Mouse (Mus musculus) fibroblast of lung, adult 2 months (primary cell): ENCODE data around the gene Xrcc1.
"Not testable (repeated sequence)": the region's sequence is repeated elsewhere in the genome, so short reads cannot be mapped to it uniquely, and the experiment has no call there.

ENCODE experiments used
- DNase-seq: peaks from one replicate; pipeline ENCODE4 v3.0.0-alpha.2; 2011; ENCODE audit warnings: low read depth

Gene Xrcc1

DNA sequence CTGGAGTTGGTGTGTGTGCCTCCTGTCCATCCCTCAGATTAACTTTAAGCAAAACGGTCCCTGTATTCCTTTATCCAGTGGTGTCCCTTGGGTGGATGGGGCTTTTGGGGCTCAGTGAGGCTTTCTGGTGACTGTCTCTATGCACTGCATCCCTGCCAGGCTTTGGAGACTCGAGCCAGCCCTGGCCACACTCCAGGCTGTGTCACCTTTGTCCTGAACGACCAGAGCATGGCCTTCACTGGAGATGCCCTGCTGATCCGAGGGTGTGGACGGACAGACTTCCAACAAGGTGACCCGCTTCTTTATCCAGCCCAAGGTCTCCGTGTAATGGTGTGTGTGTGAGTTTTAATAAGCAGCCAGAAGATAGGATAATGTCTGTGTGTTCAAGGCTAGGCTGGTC lies 60.0 kb downstream of the Xrcc1 start:
- no peak for DNase-seq

DNA sequence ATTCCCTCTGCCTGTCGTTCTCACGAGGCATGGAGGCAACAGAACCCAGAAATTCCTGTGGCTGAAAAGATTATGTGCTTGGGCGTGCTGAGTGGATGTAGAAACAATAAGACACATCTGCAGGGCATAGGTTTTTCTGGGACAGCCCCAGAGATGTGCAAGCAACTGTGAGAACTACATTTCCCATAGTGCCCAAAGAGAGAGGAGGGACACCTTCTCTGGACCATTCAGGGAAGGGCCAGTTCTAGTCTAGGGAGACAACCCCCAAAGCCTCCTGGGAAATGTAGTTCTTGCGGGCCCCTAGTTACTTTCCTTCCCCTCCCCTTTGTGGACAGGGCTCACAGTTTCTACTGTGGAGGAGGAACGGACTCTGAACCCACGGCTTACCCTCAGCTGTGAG lies 61.9 kb downstream of the Xrcc1 start:
- DNase-seq, result peak; percentile 17

DNA sequence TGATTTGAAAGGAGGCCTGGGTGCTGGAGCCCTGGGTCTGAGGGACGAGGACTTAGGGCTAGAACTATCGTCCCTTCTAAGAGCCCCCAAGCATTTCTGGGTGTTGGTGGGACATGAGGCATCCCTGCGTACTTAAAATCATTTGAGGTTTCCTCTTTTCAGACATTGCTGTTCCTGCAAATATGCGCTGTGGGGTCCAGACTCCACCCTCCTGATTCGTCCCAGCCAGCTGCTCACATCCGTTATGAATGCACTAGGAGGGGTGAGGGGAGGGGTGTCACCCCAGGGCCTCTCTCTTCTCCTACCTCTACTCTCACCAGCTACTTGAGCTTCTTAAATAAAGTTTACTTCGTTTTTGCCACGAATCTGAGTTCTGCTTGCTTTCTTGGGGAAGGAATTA lies 62.5 kb downstream of the Xrcc1 start:
- no peak for DNase-seq

DNA sequence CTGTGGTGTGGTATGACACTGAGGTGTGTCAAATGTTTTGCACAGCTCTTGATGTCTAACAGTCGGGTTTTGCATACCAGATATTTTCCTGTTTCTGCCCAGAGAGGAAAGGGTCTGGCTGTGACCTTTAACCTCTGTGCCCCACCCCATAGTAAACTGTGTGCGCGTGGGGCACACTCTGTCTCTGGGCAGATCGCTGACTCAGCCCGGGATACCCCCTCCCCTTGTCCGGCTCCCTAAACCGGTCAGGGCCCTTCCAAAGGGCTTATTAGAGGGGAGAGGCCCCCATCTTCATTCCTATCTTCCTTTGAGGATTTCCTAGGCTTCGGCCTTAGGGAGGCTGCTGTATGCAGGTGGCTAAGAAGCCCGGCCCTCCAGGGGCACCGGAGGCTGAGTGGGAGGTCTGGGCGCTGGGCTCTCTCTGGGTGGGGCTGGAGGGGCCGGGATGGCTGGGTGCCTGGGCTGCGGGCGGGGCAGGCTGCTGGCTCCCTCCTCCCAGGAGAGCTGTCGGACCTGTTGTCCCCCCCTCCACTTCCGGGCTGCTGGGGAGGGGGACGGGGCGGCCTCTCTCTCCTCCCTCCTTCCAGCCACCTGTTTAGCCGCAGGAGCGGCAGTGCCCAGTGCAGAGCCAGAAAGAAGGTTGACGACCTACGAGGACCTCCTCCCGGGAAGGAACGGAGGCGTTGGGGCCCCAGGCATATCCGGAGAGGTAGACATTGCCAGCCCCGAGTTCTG lies 64.2 kb downstream of the Xrcc1 start, which contains the start of gene Phldb3:
TSS of gene Phldb3 (plus strand) at position 620 of the 735 bp plus-strand sequence.
- DNase-seq, result no peak

DNA sequence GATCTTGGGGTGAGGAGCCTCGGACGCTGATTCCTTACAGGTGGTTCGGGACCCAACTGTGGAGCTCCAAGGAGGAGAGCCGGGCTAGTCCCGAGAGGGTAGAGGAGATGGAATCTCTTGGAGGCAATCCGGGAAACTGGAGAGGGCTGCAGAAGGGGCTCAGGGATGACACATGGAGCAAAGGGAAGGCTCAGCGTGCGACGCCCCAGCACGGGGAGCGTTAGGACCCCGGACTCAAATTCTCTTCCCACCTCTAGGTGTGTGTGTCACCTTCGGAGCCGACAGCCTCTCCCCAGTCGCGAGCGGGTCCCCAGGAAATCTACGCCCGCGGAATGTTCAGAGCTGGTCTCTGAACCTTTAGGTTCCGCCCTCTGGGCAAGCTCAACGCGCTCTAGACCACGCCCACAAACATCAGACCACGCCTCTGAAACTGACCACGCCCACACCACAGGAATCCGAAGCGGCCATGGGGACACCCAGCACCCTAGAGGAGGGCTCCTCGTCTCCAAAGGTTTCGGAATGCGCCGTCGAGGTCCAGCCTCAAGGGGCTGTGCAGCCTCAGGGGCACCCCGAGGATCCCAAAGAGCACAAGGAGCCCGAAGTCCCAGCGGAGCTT lies 64.9 kb downstream of the Xrcc1 start:
- DNase-seq, result peak; percentile 26

DNA sequence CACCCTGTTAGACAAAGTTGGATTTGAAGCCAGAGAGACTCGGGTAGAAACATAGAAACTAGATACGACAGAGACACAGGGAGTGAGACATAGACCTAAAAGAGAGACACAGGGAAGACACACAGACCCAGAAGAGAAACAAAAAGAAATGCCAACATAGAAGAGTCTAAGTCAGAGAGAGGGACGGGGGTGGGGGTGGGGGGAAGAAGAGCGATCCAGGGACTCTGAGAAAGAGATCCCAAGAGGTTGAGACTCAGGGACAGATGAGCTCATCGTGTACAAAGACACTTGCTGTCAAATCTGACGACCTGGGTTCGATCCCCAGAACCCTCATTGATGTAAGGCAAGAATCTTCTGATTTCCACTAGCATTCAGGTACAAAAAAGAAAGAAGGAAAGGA lies 65.6 kb downstream of the Xrcc1 start:
- no peak for DNase-seq

DNA sequence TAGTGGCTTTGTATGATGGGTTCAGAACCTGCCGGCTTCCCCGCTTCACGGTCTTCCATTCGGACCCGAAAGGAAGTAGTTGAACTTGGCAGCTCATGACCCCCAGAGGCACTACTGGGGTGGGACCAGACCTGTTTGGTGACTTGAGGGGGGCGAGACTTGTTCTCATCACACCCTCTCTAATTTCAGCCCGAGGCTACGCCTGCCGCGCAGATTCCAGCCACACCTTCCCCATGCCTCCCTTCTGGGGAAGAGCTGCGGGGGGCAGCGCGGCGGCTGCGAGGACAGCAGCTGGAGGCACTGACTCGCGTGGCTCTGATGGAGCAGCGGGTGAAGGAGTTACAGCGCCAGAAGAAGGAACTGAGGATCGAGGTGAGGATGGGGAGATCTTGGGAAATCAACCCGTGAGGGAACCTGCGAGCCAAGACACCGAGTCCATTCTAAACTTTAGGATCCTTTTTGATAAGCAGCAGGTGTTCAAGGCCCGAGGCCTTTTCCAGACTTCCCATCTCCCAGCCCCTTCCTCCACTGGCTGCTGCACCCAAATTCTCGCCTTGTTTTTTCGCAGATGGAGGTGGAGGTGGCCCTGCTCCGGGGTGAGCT lies 66.3 kb downstream of the Xrcc1 start:
- no peak for DNase-seq

DNA sequence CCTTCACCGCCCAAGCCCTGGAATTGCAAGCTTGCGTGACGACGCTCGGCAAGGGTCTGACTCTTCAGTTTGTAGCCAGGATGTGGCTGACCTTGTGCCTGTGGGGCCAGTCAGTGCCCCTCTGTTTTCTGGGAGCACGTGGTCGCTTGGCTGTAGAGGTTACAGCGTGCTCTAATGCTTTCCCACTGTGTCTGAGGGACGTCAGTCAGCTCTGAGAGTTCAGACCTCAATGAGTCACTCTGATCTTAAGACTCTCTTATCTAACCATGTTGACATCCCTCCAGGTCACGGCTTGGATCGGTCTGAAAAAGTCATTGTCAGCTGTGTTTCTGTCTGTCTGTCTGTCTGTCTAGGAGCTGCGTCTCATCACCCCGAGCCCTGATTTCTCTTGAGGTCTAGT lies 68.7 kb downstream of the Xrcc1 start:
- DNase-seq, result no peak

DNA sequence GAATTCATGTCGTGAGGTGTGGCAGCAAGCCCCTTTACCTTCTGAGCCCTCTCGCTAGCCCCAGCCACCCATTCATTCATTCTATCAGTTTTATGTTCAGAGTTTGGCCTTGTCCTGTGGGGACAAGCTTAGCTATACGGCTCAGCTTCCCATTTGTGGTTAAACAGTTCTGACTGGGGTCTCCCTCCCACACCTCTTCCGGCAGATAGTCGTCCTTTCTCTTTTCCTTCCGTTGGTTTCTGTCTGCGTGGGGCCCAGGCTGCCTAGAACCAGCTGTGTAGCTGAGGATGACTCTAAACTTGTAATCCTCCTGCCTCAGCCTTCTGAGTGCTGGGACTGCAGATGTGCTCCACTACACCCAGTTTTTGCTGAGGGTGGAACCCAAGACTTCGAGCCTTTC lies 71.7 kb downstream of the Xrcc1 start:
- DNase-seq, result no peak

DNA sequence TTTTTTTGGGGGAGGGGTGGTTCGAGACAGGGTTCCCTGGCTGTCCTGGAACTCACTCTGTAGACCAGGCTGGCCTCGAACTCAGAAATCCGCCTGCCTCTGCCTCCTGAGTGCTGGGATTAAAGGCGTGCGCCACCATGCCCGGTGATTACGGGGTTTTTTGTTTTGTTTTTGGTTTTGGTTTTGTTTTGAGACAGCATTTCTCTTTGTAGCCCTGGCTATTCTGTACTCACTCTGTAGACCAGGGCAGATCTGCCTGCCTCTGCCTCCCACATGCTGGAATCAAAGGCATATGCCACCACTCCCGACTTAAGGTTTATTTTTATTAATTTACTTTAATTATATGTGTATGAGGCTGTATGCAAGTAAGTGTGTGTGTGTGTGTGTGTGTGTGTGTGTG lies 72.3 kb downstream of the Xrcc1 start:
- DNase-seq, result not testable (repeated sequence)

DNA sequence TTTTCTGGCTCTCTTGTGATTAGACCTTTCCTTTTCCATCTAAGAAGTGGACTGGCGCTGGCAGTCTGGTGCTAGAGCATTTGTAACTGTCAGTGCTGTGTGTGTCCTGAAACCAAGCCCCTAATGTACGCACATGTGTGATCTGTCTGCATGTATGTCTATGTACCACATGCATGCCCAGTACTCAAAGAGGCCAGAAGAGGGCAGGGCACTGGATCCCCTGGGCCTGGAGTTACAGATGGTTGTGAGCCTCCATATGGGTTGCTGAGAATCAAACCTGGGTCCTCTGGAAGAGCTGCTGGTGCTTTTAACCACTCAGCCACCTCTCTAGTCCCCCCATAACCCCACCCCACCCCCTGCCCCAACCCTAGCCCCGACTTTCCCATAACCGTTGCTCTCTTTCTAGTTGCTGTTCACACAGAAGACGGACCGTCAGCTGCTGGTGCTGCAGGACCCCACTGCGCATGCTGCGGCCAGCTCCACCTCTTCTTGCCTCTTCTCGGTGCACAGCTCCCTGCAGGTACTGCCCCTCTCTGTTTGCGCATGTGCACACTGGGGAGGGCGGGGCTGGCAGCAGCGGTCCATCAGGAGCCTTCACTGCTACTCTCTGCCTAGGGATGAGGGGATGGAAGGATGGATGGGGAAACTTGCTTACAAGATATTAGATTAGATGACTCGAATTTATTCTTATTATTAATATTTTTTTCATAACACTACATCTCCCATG lies 73.7 kb downstream of the Xrcc1 start:
- DNase-seq, result no peak

DNA sequence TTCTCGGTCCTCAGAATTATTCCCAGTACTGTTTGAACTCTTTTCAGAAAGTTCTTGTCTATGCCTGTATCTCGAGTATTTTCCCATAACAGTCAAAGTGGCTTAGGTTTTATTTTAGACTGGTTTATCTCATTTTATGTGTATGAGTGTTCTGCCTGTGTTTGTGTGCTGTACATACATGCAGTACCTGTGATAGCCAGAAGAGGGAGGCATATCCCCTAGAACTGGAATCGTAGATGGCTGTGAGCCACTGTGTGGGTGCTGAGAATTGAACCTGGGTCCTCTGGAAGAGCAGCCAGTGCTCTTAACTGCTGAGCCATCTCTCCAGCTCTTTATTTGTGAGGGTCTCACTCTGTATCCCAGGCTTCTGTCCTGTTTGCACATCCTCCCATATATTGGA lies 75.1 kb downstream of the Xrcc1 start:
- no peak for DNase-seq

DNA sequence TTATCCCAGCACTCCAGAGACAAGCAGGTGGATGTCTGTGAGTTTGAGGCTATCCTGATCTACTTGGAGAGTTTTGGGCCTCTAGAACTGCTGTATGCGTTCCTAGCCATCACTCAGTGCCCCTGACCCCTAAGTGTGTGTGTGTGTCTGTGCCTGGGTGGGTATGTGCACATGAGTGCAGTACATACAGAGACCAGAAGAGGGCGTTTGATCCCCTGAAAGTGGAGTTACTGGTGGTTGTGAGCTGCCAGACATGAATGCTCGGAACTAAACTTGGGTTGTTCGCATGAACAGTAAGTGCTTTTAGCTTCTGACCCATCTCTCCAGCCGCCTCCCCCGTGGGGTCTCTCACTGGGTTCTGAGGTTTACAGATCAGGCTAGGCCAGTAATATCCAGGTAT lies 76.9 kb downstream of the Xrcc1 start:
- no peak for DNase-seq
